Mouse (Mus musculus) kidney, postnatal 0 days (tissue): ENCODE results near the gene Gm10203. TPM values are rescaled to one million over a fixed set of nuclear protein-coding genes. Genes with fewer than 3 reads are reported as not detected.

Experiments
- ATAC-seq: fragments of 200-750 bp; cut with Nextera tagmentation; replicated peaks from 2 replicates; pipeline ENCODE4 v1.8.0; 2017; ENCODE audit warnings: low read depth, moderate number of reproducible peaks, moderate TSS enrichment, moderate library complexity; ENCODE audit not compliant: low FRiP score
- DNase-seq: peaks from one replicate; pipeline ENCODE4 v3.0.0-alpha.2; 2016; ENCODE audit warnings: low spot score
- H3K27ac ChIP-seq: fragments of 300-500 bp; sonication (generic); 2 replicates; pipeline ENCODE4 v1.5.1; 2014; ENCODE audit warnings: mild to moderate bottlenecking
- H3K27me3 ChIP-seq: fragments of 300-500 bp; sonication (generic); 2 replicates; pipeline ENCODE4 v1.6.1; 2014; ENCODE audit warnings: low read length, mixed read lengths; ENCODE audit not compliant: insufficient read depth
- H3K36me3 ChIP-seq: fragments of 300-500 bp; sonication (generic); 2 replicates; pipeline ENCODE4 v1.6.1; 2014; ENCODE audit warnings: low read length, mixed read lengths; ENCODE audit not compliant: insufficient read depth
- H3K4me1 ChIP-seq: fragments of 300-500 bp; sonication (generic); replicated peaks from 2 replicates; pipeline ENCODE4 v1.6.1; 2014; ENCODE audit warnings: antibody characterized with exemption, low read length, mixed read lengths; ENCODE audit not compliant: insufficient read depth
- H3K4me2 ChIP-seq: fragments of 300-500 bp; sonication (generic); 2 replicates; pipeline ENCODE4 v1.6.1; 2014; ENCODE audit warnings: mild to moderate bottlenecking, low read length, moderate library complexity, mixed read lengths
- H3K4me3 ChIP-seq: fragments of 300-500 bp; sonication (generic); replicated peaks from 2 replicates; pipeline ENCODE4 v1.5.1; 2014; ENCODE audit warnings: low read depth, low read length
- H3K9ac ChIP-seq: fragments of 300-500 bp; sonication (generic); 2 replicates; pipeline ENCODE4 v1.6.1; 2014; ENCODE audit warnings: low read depth, low read length
- H3K9me3 ChIP-seq: fragments of 300-500 bp; sonication (generic); replicated peaks from 2 replicates; pipeline ENCODE4 v1.6.1; 2016; ENCODE audit warnings: low read length, inconsistent platforms, mixed read lengths
- CTCF ChIP-seq: IDR thresholded peaks from 2 replicates; pipeline ENCODE4 v1.5.1; 2016; ENCODE audit warnings: antibody characterized with exemption, low read depth, mild to moderate bottlenecking, moderate library complexity
- WGBS: fragments of 180-500 bp; shearing (Covaris S2); extraction: QIAGEN DNeasy Blood & Tissue Kit; methylation state at CpG from one replicate; pipeline ENCODE4 v1.1.7; 2014; 5-methylcytosine and 5-hydroxymethylcytosine counted together
- polyA plus RNA-seq: library from polyadenylated mRNA; unstranded; fragments of >200 nt; fragmentation: Nextera tagmentation; extraction: Ambion mirVana; gene quantifications from 2 replicates; pipeline ENCODE4 v1.2.1, GENCODE M21; 2015

Gm10203 gene
- polyA plus RNA-seq, 1 experiment from 2014 or later: not detected

GRCm38 (mm10) chr6:149141393-149142173 is 11.6 kb downstream of the Gm10203 start:
- peak overlapping the region; percentile 70 for H3K9ac ChIP-seq
- H3K27ac ChIP-seq: peak overlapping the region; percentile 61
- H3K27me3 ChIP-seq: no peaks in the 10 kb centered on the region
- peak overlapping the region; percentile 65 for H3K4me2 ChIP-seq
- WGBS: 3% methylated on average over 36 of the region's 36 CpGs
- ATAC-seq: peak; percentile 96
- H3K4me1 ChIP-seq: no peaks in the 10 kb centered on the region
- no peak for TF ChIP-seq CTCF
- no peaks in the 10 kb centered on the region for H3K9me3 ChIP-seq
- H3K4me3 ChIP-seq: peak overlapping the region; percentile 46
- H3K36me3 ChIP-seq: 0 out of 2 replicates have a peak, but pooled peaks cover 8% of the 10 kb centered on the region
- peak; percentile 94 for DNase-seq

GRCm38 (mm10) chr6:149145143-149145542 is 15.2 kb downstream of the Gm10203 start:
- H3K9me3 ChIP-seq: no peaks in the 10 kb centered on the region

GRCm38 (mm10) chr6:149148436-149149229 is 18.7 kb downstream of the Gm10203 start:
- Histone ChIP-seq H3K4me3 (no peak overlapping the region), H3K4me2 (no peak overlapping the region), H3K9ac (no peak overlapping the region), H3K4me1 (no peaks in the 10 kb centered on the region), H3K36me3 (peaks cover 16% of the 10 kb centered on the region; the same call in 1 of the 2 replicates), H3K27me3 (no peaks in the 10 kb centered on the region), H3K27ac (peak overlapping the region; percentile 62; the same call in 1 of the 2 replicates), H3K9me3 (no peaks in the 10 kb centered on the region)
- DNase-seq (peak; percentile 65), ATAC-seq (peak; percentile 93)
- WGBS: 54% methylated on average over 7 of the region's 7 CpGs
- peak; percentile 14; the same call in 1 of the 2 replicates for TF ChIP-seq CTCF

More at GRCm38 (mm10) chr6:149145143-149145542, 15.2 kb downstream of the Gm10203 start:
- Histone ChIP-seq H3K27me3 (no peaks in the 10 kb centered on the region), H3K9ac (no peak overlapping the region), H3K4me1 (no peaks in the 10 kb centered on the region), H3K4me2 (no peak overlapping the region), H3K4me3 (no peak overlapping the region), H3K27ac (no peak overlapping the region), H3K36me3 (peaks cover 16% of the 10 kb centered on the region; the same call in 1 of the 2 replicates)
- WGBS: 92% methylated on average over 1 of the region's 1 CpGs
- TF ChIP-seq CTCF: no peak
- ATAC-seq: no peak
- no peak for DNase-seq

- no peak for DNase-seq
- no peak for TF ChIP-seq CTCF
- H3K36me3 ChIP-seq: peaks cover 6% of the 10 kb centered on the region; the same call in 1 of the 2 replicates
- no peak overlapping the region for H3K4me3 ChIP-seq
- WGBS: 88% methylated on average over 2 of the region's 2 CpGs
- H3K27me3 ChIP-seq: no peaks in the 10 kb centered on the region
- no peak overlapping the region for H3K9ac ChIP-seq
- ATAC-seq: no peak
- no peak overlapping the region for H3K4me2 ChIP-seq
- no peaks in the 10 kb centered on the region for H3K9me3 ChIP-seq
- H3K27ac ChIP-seq: no peak overlapping the region
- H3K4me1 ChIP-seq: peaks cover 8% of the 10 kb centered on the region; the same call in 1 of the 2 replicates
Observed at GRCm38 (mm10) chr6:149152119-149152518, 22.1 kb downstream of the Gm10203 start.

GRCm38 (mm10) chr6:149153473-149154115 is 23.6 kb downstream of the Gm10203 start:
- DNase-seq (no peak), ATAC-seq (no peak)
- Histone ChIP-seq H3K9ac (no peak overlapping the region), H3K4me1 (peaks cover 8% of the 10 kb centered on the region; the same call in 1 of the 2 replicates), H3K27me3 (no peaks in the 10 kb centered on the region), H3K27ac (0 out of 2 replicates have a peak overlapping the region, but pooled peaks have one; percentile 25), H3K36me3 (peaks cover 4% of the 10 kb centered on the region; the same call in 1 of the 2 replicates), H3K4me3 (no peak overlapping the region), H3K4me2 (no peak overlapping the region), H3K9me3 (no peaks in the 10 kb centered on the region)
- WGBS: 37% methylated on average over 6 of the region's 6 CpGs
- TF ChIP-seq CTCF: peak; percentile 36; the same call in 1 of the 2 replicates
